Mouse (Mus musculus): ENCODE results near the gene Rita1. TPM values are rescaled to one million over a fixed set of nuclear protein-coding genes. Genes with fewer than 3 reads are reported as not detected.

The Rita1 gene
- polyA plus RNA-seq, 1 experiment from 2014 or later, result 8.9 TPM

DNA sequence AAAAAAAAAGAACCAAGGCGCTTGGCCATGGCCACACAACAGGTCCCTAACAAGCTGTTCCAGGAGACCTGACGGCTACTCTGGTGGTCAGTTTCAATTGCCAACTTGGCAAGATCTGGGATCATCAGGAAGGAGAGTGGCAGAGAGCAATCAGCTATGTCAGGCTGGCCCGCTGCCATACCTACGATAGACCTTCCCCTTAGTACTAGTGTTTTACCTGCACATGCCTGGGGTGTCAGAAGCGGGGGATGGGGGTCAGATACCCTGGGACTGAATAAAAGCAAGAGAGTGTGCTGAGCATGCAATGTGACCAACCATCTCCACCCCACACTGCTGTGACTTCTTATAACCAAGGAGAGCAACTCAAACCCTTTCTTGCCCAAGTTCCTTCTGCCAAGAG lies 1.5 kb downstream of the Rita1 start:
- H3K9me3 ChIP-seq (ENCODE audit: control insufficient read depth, low read length), result peaks cover 3% of the 10 kb centered on the region; the same call in 1 of the 2 replicates
- H3K27me3 ChIP-seq (ENCODE audit: control insufficient read depth, insufficient read depth, low read length), result no peaks in the 10 kb centered on the region
- ATAC-seq (ENCODE audit: low FRiP score) (no peak), DNase-seq (ENCODE audit: low spot score, missing footprints) (no peak)
- H3K27ac ChIP-seq (ENCODE audit: low read depth, low read length), result no peak overlapping the region
- no peak overlapping the region for H3K9ac ChIP-seq (ENCODE audit: low read length)
- H3K4me2 ChIP-seq, result no peak overlapping the region; the same call in 1 of the 2 replicates
- H3K4me1 ChIP-seq (ENCODE audit: control insufficient read depth, insufficient read depth, low read length), result peaks cover 15% of the 10 kb centered on the region
- WGBS, result 91% methylated on average over 5 of the region's 5 CpGs
- H3K4me3 ChIP-seq (ENCODE audit: low read depth, low read length), result no peak overlapping the region
- peaks cover 2% of the 10 kb centered on the region; the same call in 1 of the 2 replicates for H3K36me3 ChIP-seq (ENCODE audit: control insufficient read depth, insufficient read depth, low read length)

DNA sequence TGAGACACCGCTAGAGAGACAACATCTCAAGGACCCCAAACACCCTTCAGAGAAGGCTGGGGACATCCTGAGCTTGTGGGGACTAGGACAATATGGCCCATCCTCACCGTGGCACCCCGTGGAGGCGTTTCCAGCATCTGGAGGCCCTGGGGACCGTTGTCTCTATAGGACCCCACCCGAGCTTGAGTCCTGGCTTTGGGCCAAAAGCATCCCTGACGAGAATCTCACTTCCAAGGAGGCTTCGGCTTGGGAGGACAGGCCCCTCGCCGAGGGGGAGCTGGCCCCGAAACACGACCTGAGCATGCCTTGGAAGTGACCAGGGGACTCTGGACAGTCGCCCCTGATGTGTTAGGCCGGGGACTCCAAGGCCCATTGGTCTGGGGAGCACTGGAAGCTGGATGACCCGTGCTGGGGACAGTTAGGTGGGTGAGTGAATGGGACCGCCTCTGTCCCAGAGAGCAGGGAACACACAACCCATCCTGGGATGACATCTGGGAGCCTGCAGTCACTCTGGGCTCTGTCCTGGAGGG lies 3.1 kb downstream of the Rita1 start:
- Histone ChIP-seq H3K36me3 (ENCODE audit: control insufficient read depth, insufficient read depth, low read length) (no peaks in the 10 kb centered on the region), H3K9ac (ENCODE audit: low read length) (no peak overlapping the region), H3K4me1 (ENCODE audit: control insufficient read depth, insufficient read depth, low read length) (peaks cover 20% of the 10 kb centered on the region), H3K4me3 (ENCODE audit: low read depth, low read length) (no peak overlapping the region), H3K27ac (ENCODE audit: low read depth, low read length) (no peak overlapping the region), H3K4me2 (no peak overlapping the region), H3K9me3 (ENCODE audit: control insufficient read depth, low read length) (no peaks in the 10 kb centered on the region), H3K27me3 (ENCODE audit: control insufficient read depth, insufficient read depth, low read length) (no peaks in the 10 kb centered on the region)
- 91% methylated on average over 16 of the region's 16 CpGs for WGBS
- DNase-seq (ENCODE audit: low spot score, missing footprints) (no peak), ATAC-seq (ENCODE audit: low FRiP score) (no peak)

- WGBS, result 84% methylated on average over 3 of the region's 3 CpGs
- ATAC-seq (ENCODE audit: low FRiP score) (no peak), DNase-seq (ENCODE audit: low spot score, missing footprints) (no peak)
- Histone ChIP-seq H3K4me2 (no peak overlapping the region), H3K4me1 (ENCODE audit: control insufficient read depth, insufficient read depth, low read length) (peaks cover 14% of the 10 kb centered on the region), H3K4me3 (ENCODE audit: low read depth, low read length) (no peak overlapping the region), H3K27me3 (ENCODE audit: control insufficient read depth, insufficient read depth, low read length) (no peaks in the 10 kb centered on the region), H3K9me3 (ENCODE audit: control insufficient read depth, low read length) (no peaks in the 10 kb centered on the region), H3K36me3 (ENCODE audit: control insufficient read depth, insufficient read depth, low read length) (no peaks in the 10 kb centered on the region), H3K27ac (ENCODE audit: low read depth, low read length) (no peak overlapping the region), H3K9ac (ENCODE audit: low read length) (no peak overlapping the region)
Observed at GRCm38 (mm10) chr5:120607335-120607734, 5.1 kb downstream of the Rita1 start.

GRCm38 (mm10) chr5:120606590-120607200 lies 5.7 kb downstream of the Rita1 start:
- no peaks in the 10 kb centered on the region for H3K27me3 ChIP-seq (ENCODE audit: control insufficient read depth, insufficient read depth, low read length)
- 0 out of 2 replicates have a peak overlapping the region, but pooled peaks have one; percentile 10 for H3K9ac ChIP-seq (ENCODE audit: low read length)
- H3K9me3 ChIP-seq (ENCODE audit: control insufficient read depth, low read length), result no peaks in the 10 kb centered on the region
- no peak overlapping the region for H3K4me3 ChIP-seq (ENCODE audit: low read depth, low read length)
- 64% methylated on average over 25 of the region's 25 CpGs for whole genome bisulfite sequencing
- no peak for ATAC-seq (ENCODE audit: low FRiP score)
- no peak overlapping the region for H3K4me2 ChIP-seq
- no peaks in the 10 kb centered on the region for H3K36me3 ChIP-seq (ENCODE audit: control insufficient read depth, insufficient read depth, low read length)
- no peak overlapping the region for H3K27ac ChIP-seq (ENCODE audit: low read depth, low read length)
- DNase-seq (ENCODE audit: low spot score, missing footprints), result no peak
- peaks cover 11% of the 10 kb centered on the region for H3K4me1 ChIP-seq (ENCODE audit: control insufficient read depth, insufficient read depth, low read length)

DNA sequence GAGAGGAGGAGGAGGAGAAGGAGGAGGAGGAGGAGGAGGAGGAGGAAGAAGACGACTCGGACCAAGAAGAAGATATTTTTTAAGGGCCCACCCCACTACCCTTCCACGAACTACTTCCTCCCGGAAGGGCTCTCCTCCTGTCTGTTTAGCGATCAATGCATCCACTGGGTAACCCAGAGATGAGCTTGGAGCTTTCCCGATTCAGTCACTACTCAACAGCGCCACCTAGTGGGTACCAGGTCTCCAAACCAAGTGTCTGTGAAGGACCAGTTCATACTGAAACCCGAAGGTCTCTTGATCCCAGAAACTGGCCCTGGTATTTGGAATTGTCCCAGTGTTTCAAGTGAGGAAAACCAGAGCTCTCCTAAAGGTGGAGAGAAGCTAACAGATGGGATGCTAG lies 6.7 kb downstream of the Rita1 start:
- H3K4me1 ChIP-seq (ENCODE audit: control insufficient read depth, insufficient read depth, low read length), result peaks cover 4% of the 10 kb centered on the region; the same call in 1 of the 2 replicates
- H3K27me3 ChIP-seq (ENCODE audit: control insufficient read depth, insufficient read depth, low read length), result no peaks in the 10 kb centered on the region
- 1% methylated on average over 8 of the region's 8 CpGs for WGBS
- H3K4me2 ChIP-seq, result peak overlapping the region; percentile 59; the same call in 1 of the 2 replicates
- peak overlapping the region; percentile 29 for H3K4me3 ChIP-seq (ENCODE audit: low read depth, low read length)
- ATAC-seq (ENCODE audit: low FRiP score) (peak; percentile 66), DNase-seq (ENCODE audit: low spot score, missing footprints) (peak; percentile 98)
- no peaks in the 10 kb centered on the region for H3K9me3 ChIP-seq (ENCODE audit: control insufficient read depth, low read length)
- H3K36me3 ChIP-seq (ENCODE audit: control insufficient read depth, insufficient read depth, low read length), result no peaks in the 10 kb centered on the region
- no peak overlapping the region for H3K27ac ChIP-seq (ENCODE audit: low read depth, low read length)
- H3K9ac ChIP-seq (ENCODE audit: low read length), result peak overlapping the region; percentile 45; the same call in 1 of the 2 replicates

GRCm38 (mm10) chr5:120605241-120605661 lies 7.1 kb downstream of the Rita1 start:
- Histone ChIP-seq H3K9me3 (ENCODE audit: control insufficient read depth, low read length) (no peaks in the 10 kb centered on the region), H3K27me3 (ENCODE audit: control insufficient read depth, insufficient read depth, low read length) (no peaks in the 10 kb centered on the region), H3K27ac (ENCODE audit: low read depth, low read length) (no peak overlapping the region), H3K4me3 (ENCODE audit: low read depth, low read length) (peak overlapping the region; percentile 29), H3K36me3 (ENCODE audit: control insufficient read depth, insufficient read depth, low read length) (no peaks in the 10 kb centered on the region), H3K4me1 (ENCODE audit: control insufficient read depth, insufficient read depth, low read length) (peaks cover 4% of the 10 kb centered on the region; the same call in 1 of the 2 replicates), H3K4me2 (peak overlapping the region; percentile 59), H3K9ac (ENCODE audit: low read length) (peak overlapping the region; percentile 45)
- ATAC-seq (ENCODE audit: low FRiP score), result peak; percentile 62
- peak; percentile 93 for DNase-seq (ENCODE audit: low spot score, missing footprints)
- WGBS, result 2% methylated on average over 10 of the region's 10 CpGs

- Histone ChIP-seq H3K27ac (ENCODE audit: low read depth, low read length) (no peak overlapping the region), H3K27me3 (ENCODE audit: control insufficient read depth, insufficient read depth, low read length) (no peaks in the 10 kb centered on the region), H3K4me1 (ENCODE audit: control insufficient read depth, insufficient read depth, low read length) (peaks cover 4% of the 10 kb centered on the region; the same call in 1 of the 2 replicates), H3K9me3 (ENCODE audit: control insufficient read depth, low read length) (no peaks in the 10 kb centered on the region), H3K9ac (ENCODE audit: low read length) (peak overlapping the region; percentile 45), H3K4me3 (ENCODE audit: low read depth, low read length) (peak overlapping the region; percentile 29; the same call in 1 of the 2 replicates), H3K36me3 (ENCODE audit: control insufficient read depth, insufficient read depth, low read length) (no peaks in the 10 kb centered on the region), H3K4me2 (peak overlapping the region; percentile 59)
- ATAC-seq (ENCODE audit: low FRiP score), result peak; percentile 24; the same call in 1 of the 2 replicates
- WGBS, result 4% methylated on average over 6 of the region's 6 CpGs
- DNase-seq (ENCODE audit: low spot score, missing footprints), result peak; percentile 98
Observed at GRCm38 (mm10) chr5:120604839-120605238, 7.5 kb downstream of the Rita1 start.

DNA sequence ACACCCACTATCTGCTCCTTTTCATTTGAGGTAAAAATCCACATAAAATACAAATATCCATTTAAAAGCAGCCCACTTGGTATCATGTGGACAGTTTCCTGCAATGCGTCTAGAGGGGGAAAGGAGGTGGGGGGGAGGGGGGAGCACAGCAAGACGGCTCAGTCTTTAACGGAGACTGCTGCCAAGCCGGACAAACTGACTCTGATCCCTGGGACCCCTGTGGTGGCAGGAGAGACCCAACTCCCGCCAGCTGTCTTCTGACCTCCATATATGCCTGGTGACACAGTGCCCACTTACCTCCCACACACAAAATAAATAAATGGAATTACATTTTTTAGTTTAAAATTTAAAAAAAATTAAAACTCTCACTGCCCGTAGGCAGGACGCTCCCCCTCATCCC lies 8.9 kb downstream of the Rita1 start:
- H3K4me1 ChIP-seq (ENCODE audit: control insufficient read depth, insufficient read depth, low read length), result peaks cover 4% of the 10 kb centered on the region; the same call in 1 of the 2 replicates
- H3K9me3 ChIP-seq (ENCODE audit: control insufficient read depth, low read length), result no peaks in the 10 kb centered on the region
- H3K27me3 ChIP-seq (ENCODE audit: control insufficient read depth, insufficient read depth, low read length), result no peaks in the 10 kb centered on the region
- DNase-seq (ENCODE audit: low spot score, missing footprints) (no peak), ATAC-seq (ENCODE audit: low FRiP score) (no peak)
- no peak overlapping the region for H3K4me3 ChIP-seq (ENCODE audit: low read depth, low read length)
- H3K27ac ChIP-seq (ENCODE audit: low read depth, low read length), result no peak overlapping the region
- WGBS, result 57% methylated on average over 7 of the region's 7 CpGs
- H3K4me2 ChIP-seq, result no peak overlapping the region
- H3K36me3 ChIP-seq (ENCODE audit: control insufficient read depth, insufficient read depth, low read length), result no peaks in the 10 kb centered on the region
- no peak overlapping the region for H3K9ac ChIP-seq (ENCODE audit: low read length)

DNA sequence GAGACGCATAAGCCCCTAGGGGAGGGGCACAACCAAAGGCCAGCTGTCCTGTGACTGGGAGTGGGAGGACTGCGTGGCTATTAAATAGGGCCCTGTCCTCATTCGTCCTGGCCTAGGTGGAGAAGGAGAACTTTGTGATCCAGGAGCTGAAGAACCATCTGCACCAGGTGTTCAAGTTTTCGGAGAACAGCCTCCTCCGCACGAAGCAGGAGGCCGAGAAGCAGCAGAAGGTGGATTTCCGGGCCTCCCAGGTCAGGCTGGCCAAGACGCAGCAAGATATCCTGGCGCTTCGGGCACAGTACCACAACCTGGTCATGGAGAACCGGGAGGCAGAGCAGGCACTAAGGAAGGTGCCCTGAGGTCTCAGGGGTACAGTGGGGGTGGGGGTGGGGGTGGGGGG lies 10.2 kb downstream of the Rita1 start:
- H3K4me1 ChIP-seq (ENCODE audit: control insufficient read depth, insufficient read depth, low read length), result peaks cover 4% of the 10 kb centered on the region; the same call in 1 of the 2 replicates
- no peak overlapping the region for H3K4me3 ChIP-seq (ENCODE audit: low read depth, low read length)
- no peaks in the 10 kb centered on the region for H3K36me3 ChIP-seq (ENCODE audit: control insufficient read depth, insufficient read depth, low read length)
- no peak overlapping the region for H3K9ac ChIP-seq (ENCODE audit: low read length)
- H3K9me3 ChIP-seq (ENCODE audit: control insufficient read depth, low read length), result no peaks in the 10 kb centered on the region
- no peak overlapping the region for H3K4me2 ChIP-seq
- WGBS, result 92% methylated on average over 12 of the region's 12 CpGs
- H3K27me3 ChIP-seq (ENCODE audit: control insufficient read depth, insufficient read depth, low read length), result no peaks in the 10 kb centered on the region
- H3K27ac ChIP-seq (ENCODE audit: low read depth, low read length), result no peak overlapping the region
- no peak for DNase-seq (ENCODE audit: low spot score, missing footprints)
- ATAC-seq (ENCODE audit: low FRiP score), result no peak
